Mouse (Mus musculus) liver, adult 2 months (tissue): ENCODE results near the gene Itga4. TPM values are rescaled to one million over a fixed set of nuclear protein-coding genes. Genes with fewer than 3 reads are reported as not detected.
A peak's percentile ranks its signal among the peaks of the same experiment; 100 is the strongest.

Source experiments
- DNase-seq: peaks from one replicate; pipeline ENCODE4 v3.0.0-alpha.2; 2011; ENCODE audit warnings: low read depth, low spot score; ENCODE audit errors: extremely low read depth
- H3K27ac ChIP-seq: fragments of 200-500 bp; replicated peaks from 2 replicates; pipeline ENCODE4 v1.5.1; 2012; ENCODE audit warnings: low read depth, mild to moderate bottlenecking, control low read depth, inconsistent platforms, low read length; ENCODE audit not compliant: insufficient read depth
- H3K27me3 ChIP-seq: fragments of 200-500 bp; 2 replicates; pipeline ENCODE4 v1.6.1; 2012; ENCODE audit warnings: mild to moderate bottlenecking, moderate library complexity, low read length, inconsistent platforms; ENCODE audit not compliant: control insufficient read depth, insufficient read depth
- H3K36me3 ChIP-seq: fragments of 200-500 bp; 2 replicates; pipeline ENCODE4 v1.6.1; 2012; ENCODE audit warnings: low read length, inconsistent platforms; ENCODE audit not compliant: control insufficient read depth, insufficient read depth
- H3K4me1 ChIP-seq: fragments of 200-500 bp; 2 replicates; pipeline ENCODE4 v1.6.1; 2011; ENCODE audit warnings: low read length; ENCODE audit not compliant: control insufficient read depth, insufficient read depth
- H3K4me3 ChIP-seq: fragments of 200-500 bp; 2 replicates; pipeline ENCODE4 v1.5.1; 2011; ENCODE audit warnings: low read depth, mild to moderate bottlenecking, control low read depth, low read length, moderate library complexity; ENCODE audit not compliant: insufficient read depth
- H3K79me2 ChIP-seq: fragments of 200-500 bp; 2 replicates; pipeline ENCODE4 v1.6.1; 2012; ENCODE audit warnings: inconsistent platforms, mild to moderate bottlenecking, low read length, moderate library complexity; ENCODE audit not compliant: control insufficient read depth, insufficient read depth
- H3K9ac ChIP-seq: fragments of 200-500 bp; 2 replicates; pipeline ENCODE4 v1.6.1; 2012; ENCODE audit warnings: low read depth, mild to moderate bottlenecking, control low read depth, inconsistent platforms, low read length
- CTCF ChIP-seq: fragments of 200-500 bp; IDR thresholded peaks from 2 replicates; pipeline ENCODE4 v1.5.1; 2011; ENCODE audit warnings: low read depth, low read length, control low read depth
- POLR2A ChIP-seq: fragments of 200-500 bp; IDR thresholded peaks from 2 replicates; pipeline ENCODE4 v1.6.1; 2011; ENCODE audit warnings: low read length, control low read depth; ENCODE audit not compliant: insufficient read depth; ENCODE audit errors: extremely low read depth
- WGBS: fragments of 180-500 bp; shearing (Covaris S2); methylation state at CpG from one replicate; pipeline ENCODE4 v1.1.7; 2018; 5-methylcytosine and 5-hydroxymethylcytosine counted together
- polyA plus RNA-seq: library from polyadenylated mRNA; depleted of rRNA; stranded (reverse); fragments of >200 nt; gene quantifications from 2 replicates; pipeline ENCODE4 v1.2.3, GENCODE M21; 2012; rRNA removed
- total RNA-seq: library from RNA; depleted of rRNA; stranded (reverse); fragments of >200 nt; gene quantifications from 2 replicates; pipeline ENCODE4 v1.2.3, GENCODE M21; 2014; rRNA removed

Itga4 gene
- total and polyA plus RNA-seq, 2 experiments = 0.48 to 2.0 TPM

DNA sequence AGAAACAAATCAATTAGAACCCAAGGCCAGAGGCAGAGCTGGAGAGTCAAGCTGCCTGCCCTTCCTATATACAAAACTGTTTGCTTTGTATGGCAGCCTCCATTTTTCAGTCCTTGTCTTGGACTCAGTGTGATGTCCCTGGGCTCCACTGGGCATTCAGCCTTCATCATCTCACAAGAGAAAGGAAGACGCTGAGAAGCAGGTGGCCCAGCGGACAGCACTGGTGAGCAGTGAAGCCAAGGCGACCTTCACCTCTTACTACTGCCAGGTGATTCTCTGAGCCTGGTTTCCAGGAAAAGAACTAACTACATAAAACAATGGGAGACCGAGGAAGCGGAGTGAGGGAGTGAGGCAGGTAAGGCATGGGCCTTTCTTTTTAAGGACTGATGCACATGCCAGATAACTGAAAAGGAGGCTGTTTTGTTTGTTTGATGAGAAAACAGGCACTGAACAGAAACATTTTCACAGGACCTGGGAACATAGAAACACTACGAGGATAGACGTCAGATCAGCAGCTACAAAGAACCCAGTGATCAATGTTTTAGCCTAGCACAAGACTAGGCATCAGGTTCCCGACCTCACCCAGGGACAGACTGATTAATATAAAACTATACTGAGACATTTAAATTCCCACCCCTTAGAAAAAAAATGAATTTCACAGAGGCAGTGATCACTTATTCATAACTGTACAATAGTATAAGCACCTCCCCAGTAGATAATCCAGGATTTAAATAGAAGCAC, 123.3 kb downstream of the Itga4 start:
- no peaks in the 10 kb centered on the region for H3K27me3 ChIP-seq
- no peak overlapping the region for H3K27ac ChIP-seq
- H3K4me3 ChIP-seq = no peak overlapping the region
- no peaks in the 10 kb centered on the region for H3K36me3 ChIP-seq
- peaks cover 8% of the 10 kb centered on the region; the same call in 1 of the 2 replicates for H3K4me1 ChIP-seq
- TF ChIP-seq CTCF (no peak), POLR2A (no peak)
- H3K79me2 ChIP-seq = no peaks in the 10 kb centered on the region
- DNase-seq = no peak
- H3K9ac ChIP-seq = no peak overlapping the region
- WGBS = 23% methylated on average over 8 of the region's 8 CpGs

DNA sequence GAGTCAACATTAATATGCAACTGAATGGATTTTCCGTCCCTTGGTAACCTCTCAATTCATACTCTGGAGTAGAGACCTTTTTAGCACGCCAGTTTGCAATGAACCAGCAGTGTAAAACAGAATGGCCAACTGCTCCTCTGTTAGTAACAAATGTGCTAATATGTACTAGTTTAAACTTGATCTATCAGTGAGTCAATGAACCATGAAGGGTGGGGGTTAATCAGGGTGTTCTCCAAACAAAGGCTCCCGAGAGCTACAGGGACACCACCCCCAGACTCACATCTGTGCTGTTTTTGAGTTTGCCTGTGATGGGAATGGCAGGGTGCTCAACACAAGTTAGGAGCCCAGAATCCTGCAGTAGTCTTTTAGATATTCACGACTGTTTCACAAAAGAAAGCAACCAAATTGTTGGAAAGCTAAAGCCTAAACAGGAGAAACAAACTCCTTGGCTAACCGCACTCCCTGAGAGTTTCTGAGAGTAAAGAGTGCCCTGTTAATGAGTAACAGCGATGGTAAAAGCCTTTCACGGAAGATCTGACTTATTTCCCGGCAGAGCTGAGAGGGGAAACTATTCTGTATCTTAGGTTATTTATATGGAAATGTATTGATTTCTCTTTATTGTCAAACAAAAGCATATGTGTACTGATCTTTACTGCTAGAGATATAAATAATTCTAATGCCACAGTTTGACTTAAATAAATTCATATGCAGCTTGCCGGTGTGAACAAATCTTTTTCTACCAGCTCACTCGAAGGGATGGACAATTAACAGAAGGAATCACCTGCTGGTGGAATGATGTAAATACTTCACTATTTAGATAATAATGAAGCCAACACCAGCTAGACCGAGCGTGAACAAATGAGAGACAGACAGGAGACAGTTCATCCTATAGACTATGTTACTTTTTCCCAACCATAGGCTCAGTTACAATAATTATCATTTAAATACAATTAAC, 124.1 kb downstream of the Itga4 start:
- Histone ChIP-seq H3K27me3 (no peaks in the 10 kb centered on the region), H3K36me3 (no peaks in the 10 kb centered on the region), H3K79me2 (no peaks in the 10 kb centered on the region), H3K4me1 (peaks cover 8% of the 10 kb centered on the region; the same call in 1 of the 2 replicates), H3K9ac (no peak overlapping the region), H3K27ac (peak overlapping the region; percentile 31; the same call in 1 of the 2 replicates), H3K4me3 (no peak overlapping the region)
- 15% methylated on average over 12 of the region's 12 CpGs for WGBS
- DNase-seq = peak; percentile 76
- no peak for TF ChIP-seq CTCF
- no peak for TF ChIP-seq POLR2A

Other genes with a start within 250 kb of the Itga4 start
- gene Neurod1, start 201.3 kb downstream of the Itga4 start, total RNA-seq = not detected in 2 replicates
- gene Neurod1, start 201.3 kb downstream of the Itga4 start, polyA plus RNA-seq = not detected in 2 replicates
- gene Cerkl, start 201.4 kb downstream of the Itga4 start, total RNA-seq = 4.1 and 6.2 TPM in 2 replicates
- 2.6 and 2.7 TPM in 2 replicates for gene Cerkl, start 201.4 kb downstream of the Itga4 start, polyA plus RNA-seq